Mouse (Mus musculus) kidney, postnatal 0 days (tissue): ENCODE results near the gene Cadm2. TPM values are rescaled to one million over a fixed set of nuclear protein-coding genes. Genes with fewer than 3 reads are reported as not detected.

Source experiments
- ATAC-seq: fragments of 200-750 bp; cut with Nextera tagmentation; replicated peaks from 2 replicates; pipeline ENCODE4 v1.8.0; 2017; ENCODE audit warnings: low read depth, moderate number of reproducible peaks, moderate TSS enrichment, moderate library complexity; ENCODE audit not compliant: low FRiP score
- DNase-seq: peaks from one replicate; pipeline ENCODE4 v3.0.0-alpha.2; 2016; ENCODE audit warnings: low spot score
- H3K27ac ChIP-seq: fragments of 300-500 bp; sonication (generic); 2 replicates; pipeline ENCODE4 v1.5.1; 2014; ENCODE audit warnings: mild to moderate bottlenecking
- H3K27me3 ChIP-seq: fragments of 300-500 bp; sonication (generic); 2 replicates; pipeline ENCODE4 v1.6.1; 2014; ENCODE audit warnings: low read length, mixed read lengths; ENCODE audit not compliant: insufficient read depth
- H3K36me3 ChIP-seq: fragments of 300-500 bp; sonication (generic); 2 replicates; pipeline ENCODE4 v1.6.1; 2014; ENCODE audit warnings: low read length, mixed read lengths; ENCODE audit not compliant: insufficient read depth
- H3K4me1 ChIP-seq: fragments of 300-500 bp; sonication (generic); replicated peaks from 2 replicates; pipeline ENCODE4 v1.6.1; 2014; ENCODE audit warnings: antibody characterized with exemption, low read length, mixed read lengths; ENCODE audit not compliant: insufficient read depth
- H3K4me2 ChIP-seq: fragments of 300-500 bp; sonication (generic); 2 replicates; pipeline ENCODE4 v1.6.1; 2014; ENCODE audit warnings: mild to moderate bottlenecking, low read length, moderate library complexity, mixed read lengths
- H3K4me3 ChIP-seq: fragments of 300-500 bp; sonication (generic); replicated peaks from 2 replicates; pipeline ENCODE4 v1.5.1; 2014; ENCODE audit warnings: low read depth, low read length
- H3K9ac ChIP-seq: fragments of 300-500 bp; sonication (generic); 2 replicates; pipeline ENCODE4 v1.6.1; 2014; ENCODE audit warnings: low read depth, low read length
- H3K9me3 ChIP-seq: fragments of 300-500 bp; sonication (generic); replicated peaks from 2 replicates; pipeline ENCODE4 v1.6.1; 2016; ENCODE audit warnings: low read length, inconsistent platforms, mixed read lengths
- CTCF ChIP-seq: IDR thresholded peaks from 2 replicates; pipeline ENCODE4 v1.5.1; 2016; ENCODE audit warnings: antibody characterized with exemption, low read depth, mild to moderate bottlenecking, moderate library complexity
- WGBS: fragments of 180-500 bp; shearing (Covaris S2); extraction: QIAGEN DNeasy Blood & Tissue Kit; methylation state at CpG from one replicate; pipeline ENCODE4 v1.1.7; 2014; 5-methylcytosine and 5-hydroxymethylcytosine counted together
- polyA plus RNA-seq: library from polyadenylated mRNA; unstranded; fragments of >200 nt; fragmentation: Nextera tagmentation; extraction: Ambion mirVana; gene quantifications from 2 replicates; pipeline ENCODE4 v1.2.1, GENCODE M21; 2015

The Cadm2 gene
- 0.05 and 0.11 TPM in 2 replicates for polyA plus RNA-seq

DNA sequence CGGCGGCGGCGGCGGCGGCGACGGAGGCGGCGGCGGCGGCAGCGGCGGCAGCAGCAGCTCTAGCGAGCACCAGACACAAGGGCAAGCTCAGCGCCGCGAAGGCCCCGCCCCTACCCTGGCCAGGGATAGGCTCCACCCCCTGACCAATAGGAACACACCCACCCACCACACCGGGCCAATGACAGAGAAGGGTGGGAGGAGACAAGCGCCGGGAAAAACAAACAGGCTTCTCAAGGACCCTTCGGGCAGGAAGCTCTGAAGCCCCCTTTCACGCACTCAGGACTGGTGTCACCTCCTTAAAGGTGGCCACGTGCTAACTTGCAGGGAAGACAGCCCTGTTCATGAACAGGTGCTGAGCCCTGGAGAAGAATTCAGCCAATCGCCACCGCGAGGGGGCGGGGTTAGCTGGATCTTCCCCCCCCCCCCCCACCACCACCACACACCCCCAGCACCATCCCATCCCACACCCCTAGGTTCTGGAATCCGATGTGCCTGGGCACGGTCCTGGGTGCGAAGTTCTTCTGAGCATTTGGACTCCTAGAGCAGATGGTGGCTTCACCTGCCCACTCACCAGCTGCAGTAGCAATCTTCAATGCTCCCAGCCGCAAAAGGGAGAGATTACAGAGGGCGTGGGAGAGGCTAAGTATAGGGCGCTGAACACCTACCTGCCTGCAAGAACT lies at the start of gene Cadm2:
TSS of gene Cadm2 (minus strand) at position 83 of the 680 bp plus-strand sequence.
- peaks cover 6% of the 10 kb centered on the region; the same call in 1 of the 2 replicates for H3K4me1 ChIP-seq
- peak; percentile 100 for ATAC-seq
- H3K27ac ChIP-seq: no peak within 1 kb of the TSS
- peak within 1 kb of the TSS; percentile 99 for H3K4me2 ChIP-seq
- peaks cover 36% of the 10 kb centered on the region for H3K27me3 ChIP-seq
- peak within 1 kb of the TSS; percentile 35 for H3K9ac ChIP-seq
- H3K36me3 ChIP-seq: no peaks in the 10 kb centered on the region
- DNase-seq: peak; percentile 95
- WGBS: 2% methylated on average over 32 of the region's 35 CpGs
- H3K4me3 ChIP-seq: peak within 1 kb of the TSS; percentile 54
- no peak for TF ChIP-seq CTCF
- no peaks in the 10 kb centered on the region for H3K9me3 ChIP-seq

DNA sequence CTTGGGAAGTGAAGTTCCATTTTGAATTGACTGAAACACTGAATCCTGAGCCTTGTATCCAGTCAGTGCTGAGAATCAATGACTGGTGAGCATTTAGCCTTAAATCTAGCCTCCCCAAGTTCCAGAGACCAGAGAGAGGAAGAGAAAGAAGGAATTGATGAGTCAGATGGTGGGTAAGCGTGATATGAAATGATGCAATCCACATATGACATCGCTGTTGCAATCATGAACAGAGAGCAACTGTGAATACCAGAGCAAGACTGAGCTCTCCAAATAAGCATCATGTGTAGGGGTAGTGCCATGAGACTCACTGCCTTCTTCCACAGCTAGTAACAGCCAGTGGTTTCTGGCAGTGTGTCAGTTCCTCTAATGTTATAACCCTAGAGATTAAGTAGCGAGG lies 26.2 kb upstream of the Cadm2 start:
- Histone ChIP-seq H3K36me3 (no peaks in the 10 kb centered on the region), H3K27ac (no peak overlapping the region), H3K9me3 (no peaks in the 10 kb centered on the region), H3K4me1 (no peaks in the 10 kb centered on the region), H3K27me3 (no peaks in the 10 kb centered on the region), H3K4me3 (no peak overlapping the region), H3K9ac (no peak overlapping the region), H3K4me2 (no peak overlapping the region)
- 92% methylated on average over 3 of the region's 3 CpGs for WGBS
- DNase-seq (no peak), ATAC-seq (no peak)
- TF ChIP-seq CTCF: no peak

DNA sequence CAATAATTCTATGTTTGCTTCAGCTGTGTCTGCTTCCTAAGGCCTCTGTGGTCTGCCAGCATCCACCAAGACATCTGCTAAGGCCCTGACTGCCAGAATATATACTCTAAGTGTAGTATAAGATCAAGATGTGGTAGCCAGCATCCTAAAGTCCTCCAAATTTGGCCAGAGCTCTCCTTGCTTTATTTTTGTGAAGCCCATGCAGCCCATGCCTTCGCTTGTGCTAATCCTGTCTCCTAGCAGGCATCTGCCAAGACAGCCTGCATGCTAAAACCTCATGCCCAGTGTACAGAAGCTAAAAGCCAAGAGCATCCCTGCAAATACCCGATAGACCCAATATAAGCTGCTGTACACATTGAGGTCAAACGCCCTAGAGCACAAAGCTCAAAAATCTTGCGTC lies 22.9 kb upstream of the Cadm2 start:
- TF ChIP-seq CTCF: no peak
- WGBS: 86% methylated on average over 4 of the region's 4 CpGs

DNA sequence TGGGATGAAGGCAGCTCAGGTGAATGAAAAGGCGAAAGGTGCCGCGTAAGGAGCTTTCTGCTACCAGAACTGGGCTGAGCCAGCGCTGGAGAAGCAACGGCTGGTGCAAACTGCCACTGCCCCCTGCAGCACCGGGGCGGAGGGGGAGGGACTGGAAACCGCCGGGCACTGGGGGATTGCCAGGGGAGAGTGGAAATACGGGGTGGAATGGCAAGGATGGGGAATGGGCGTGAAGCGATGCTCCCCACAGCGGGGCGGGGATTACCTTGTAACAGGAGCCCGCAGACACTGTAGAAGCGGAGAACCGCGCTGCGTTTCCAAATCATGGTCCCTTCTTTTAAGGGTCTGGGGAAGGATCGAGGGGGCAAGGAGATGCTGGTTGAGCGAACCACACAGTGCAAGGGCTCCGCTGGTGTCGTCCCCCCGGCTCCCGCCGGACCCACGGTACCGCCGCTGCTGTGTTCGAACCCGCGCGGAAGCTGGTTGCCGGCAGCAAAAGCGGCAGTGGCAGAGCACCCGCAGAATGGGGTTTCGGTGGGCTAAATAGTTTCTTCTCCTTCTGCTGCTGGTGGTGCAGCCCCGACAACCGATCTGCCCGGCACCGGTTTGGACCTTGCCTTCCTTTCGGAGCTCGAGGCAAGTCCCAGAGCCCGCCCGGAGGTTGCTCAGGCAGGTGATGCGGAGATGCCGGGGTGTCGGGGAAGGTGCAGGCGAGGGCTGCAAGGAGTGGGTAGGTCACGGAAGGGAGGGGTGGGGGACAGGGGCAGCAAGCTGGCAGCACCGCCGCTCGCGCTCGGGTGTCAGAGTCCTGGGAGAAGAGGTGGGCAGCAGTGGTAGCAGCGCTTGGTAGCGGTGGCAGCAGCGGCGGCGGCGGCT lies 564 bp downstream of the Cadm2 start:
- H3K36me3 ChIP-seq: no peaks in the 10 kb centered on the region
- WGBS: under 1% methylated on average over 58 of the region's 61 CpGs
- peak overlapping the region; percentile 99 for H3K4me2 ChIP-seq
- H3K9me3 ChIP-seq: no peaks in the 10 kb centered on the region
- H3K27me3 ChIP-seq: peaks cover 36% of the 10 kb centered on the region
- TF ChIP-seq CTCF: no peak; the same call in 1 of the 2 replicates
- H3K4me1 ChIP-seq: peaks cover 6% of the 10 kb centered on the region; the same call in 1 of the 2 replicates
- H3K9ac ChIP-seq: peak overlapping the region; percentile 35
- H3K27ac ChIP-seq: no peak overlapping the region
- DNase-seq (peak; percentile 25), ATAC-seq (no peak; the same call in none of the 2 replicates)
- H3K4me3 ChIP-seq: peak overlapping the region; percentile 54

More for the DNA sequence above, 22.9 kb upstream of the Cadm2 start:
- ATAC-seq (no peak), DNase-seq (no peak)
- no peaks in the 10 kb centered on the region for H3K27me3 ChIP-seq
- H3K4me2 ChIP-seq: no peak overlapping the region
- no peak overlapping the region for H3K27ac ChIP-seq
- no peaks in the 10 kb centered on the region for H3K4me1 ChIP-seq
- H3K9me3 ChIP-seq: no peaks in the 10 kb centered on the region
- no peak overlapping the region for H3K9ac ChIP-seq
- no peak overlapping the region for H3K4me3 ChIP-seq
- H3K36me3 ChIP-seq: no peaks in the 10 kb centered on the region

DNA sequence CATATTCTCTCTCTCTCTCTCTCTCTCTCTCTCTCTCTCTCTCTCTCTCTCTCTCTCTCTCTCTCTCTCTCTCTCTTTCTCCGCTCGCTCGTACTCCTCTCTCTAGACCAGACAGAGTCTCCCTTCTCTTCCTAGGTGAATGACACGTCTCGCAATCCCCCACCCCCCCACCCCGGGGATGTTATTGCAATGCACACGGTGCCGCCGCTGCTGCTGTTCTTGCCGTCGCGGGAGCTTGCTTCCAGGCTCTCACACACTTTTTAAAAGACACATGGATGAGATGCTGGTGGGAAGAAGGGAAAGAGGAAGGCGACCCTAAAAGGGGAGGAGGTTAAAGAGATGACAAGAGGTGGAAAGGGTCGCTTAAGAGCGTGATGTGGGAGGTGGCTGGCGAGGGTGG lies 1.3 kb downstream of the Cadm2 start:
- peaks cover 6% of the 10 kb centered on the region; the same call in 1 of the 2 replicates for H3K4me1 ChIP-seq
- peak; percentile 4 for DNase-seq
- H3K4me3 ChIP-seq: peak overlapping the region; percentile 54
- peak overlapping the region; percentile 99 for H3K4me2 ChIP-seq
- H3K27me3 ChIP-seq: peaks cover 36% of the 10 kb centered on the region
- ATAC-seq: no peak
- H3K9me3 ChIP-seq: no peaks in the 10 kb centered on the region
- no peaks in the 10 kb centered on the region for H3K36me3 ChIP-seq
- 0% methylated on average over 16 of the region's 16 CpGs for WGBS
- no peak overlapping the region for H3K27ac ChIP-seq
- TF ChIP-seq CTCF: no peak
- H3K9ac ChIP-seq: no peak overlapping the region

DNA sequence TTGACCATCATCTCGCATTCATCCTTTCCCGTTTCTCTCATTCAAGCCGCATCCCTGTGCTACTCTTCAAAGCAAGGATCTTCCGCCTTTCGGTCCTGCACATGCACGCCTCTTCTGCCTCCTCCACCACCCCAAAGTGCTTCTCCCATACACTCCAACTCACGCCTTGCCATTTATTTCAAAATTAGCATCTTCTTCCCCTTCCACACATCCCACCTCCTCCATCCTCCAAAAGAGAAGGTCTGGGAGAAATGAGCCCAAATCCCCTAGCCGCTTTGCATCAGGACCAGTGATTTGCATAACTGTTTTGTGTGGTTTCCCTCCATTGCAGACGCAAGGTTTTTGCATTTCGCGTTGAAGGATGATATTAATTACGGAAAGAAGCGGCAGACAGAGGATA lies 1.9 kb downstream of the Cadm2 start:
- Histone ChIP-seq H3K27ac (no peak overlapping the region), H3K4me3 (no peak overlapping the region), H3K4me2 (no peak overlapping the region), H3K4me1 (peaks cover 6% of the 10 kb centered on the region; the same call in 1 of the 2 replicates), H3K9me3 (no peaks in the 10 kb centered on the region), H3K27me3 (peaks cover 36% of the 10 kb centered on the region), H3K36me3 (no peaks in the 10 kb centered on the region), H3K9ac (no peak overlapping the region)
- ATAC-seq (no peak), DNase-seq (no peak)
- 11% methylated on average over 13 of the region's 13 CpGs for WGBS
- TF ChIP-seq CTCF: no peak
